Mouse (Mus musculus): ENCODE data around the gene Recql5.

The Recql5 gene

DNA sequence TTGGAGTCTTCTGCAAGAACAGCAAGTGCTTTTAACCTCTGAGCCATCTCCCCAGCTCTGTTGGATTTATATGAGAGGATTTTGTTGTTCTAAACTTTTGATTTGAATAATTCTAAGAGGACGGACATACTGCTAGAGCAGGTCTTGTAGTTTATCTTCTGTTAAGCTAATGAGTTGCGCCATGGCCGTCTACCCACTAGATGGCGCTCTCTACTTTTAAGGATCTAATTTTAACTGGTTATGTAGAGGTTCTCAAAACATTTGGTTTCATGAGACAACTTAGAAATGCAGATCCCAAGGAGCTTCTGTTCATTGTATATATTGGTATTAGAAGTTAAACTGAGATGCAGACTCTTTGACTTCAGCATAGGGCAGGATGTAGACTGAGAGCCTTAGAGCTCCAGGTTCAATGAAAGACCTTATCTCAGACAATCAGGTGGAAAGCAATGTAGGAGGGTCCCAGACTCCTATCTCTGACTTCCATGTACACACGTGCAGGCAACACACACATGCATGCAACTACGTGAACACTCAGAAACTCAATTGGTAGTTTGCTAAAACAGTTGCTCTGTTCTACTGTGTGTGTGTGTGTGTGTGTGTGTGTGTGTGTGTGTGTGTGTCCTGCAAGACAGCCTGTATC lies 6.5 kb upstream of the Recql5 start:
- peak; percentile 65 for DNase-seq

- DNase-seq, result no peak
Observed at GRCm38 (mm10) chr11:115933747-115934110, 452 bp upstream of the Recql5 start.

- no peak for DNase-seq
Observed at GRCm38 (mm10) chr11:115931235-115931634, 2.0 kb downstream of the Recql5 start.

DNA sequence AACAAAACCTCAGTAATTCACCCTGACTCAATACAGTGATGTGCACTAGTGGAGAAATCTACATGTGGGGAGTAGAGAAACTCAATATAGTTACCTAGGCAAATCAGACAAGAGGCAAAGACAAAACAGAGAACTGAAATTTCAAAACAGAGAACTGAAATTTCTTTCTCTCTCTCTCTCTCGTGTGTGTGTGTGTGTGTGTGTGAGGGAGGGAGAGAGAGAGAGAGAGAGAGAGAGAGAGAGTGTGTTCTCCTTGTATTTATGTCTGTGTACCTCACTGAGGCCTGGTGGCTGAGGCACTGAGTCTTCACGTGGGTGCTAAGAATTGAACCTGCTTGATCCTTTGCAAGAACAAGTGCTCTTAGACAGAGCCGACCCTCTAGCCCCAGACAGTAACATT lies 3.5 kb downstream of the Recql5 start:
- DNase-seq, result no peak

DNA sequence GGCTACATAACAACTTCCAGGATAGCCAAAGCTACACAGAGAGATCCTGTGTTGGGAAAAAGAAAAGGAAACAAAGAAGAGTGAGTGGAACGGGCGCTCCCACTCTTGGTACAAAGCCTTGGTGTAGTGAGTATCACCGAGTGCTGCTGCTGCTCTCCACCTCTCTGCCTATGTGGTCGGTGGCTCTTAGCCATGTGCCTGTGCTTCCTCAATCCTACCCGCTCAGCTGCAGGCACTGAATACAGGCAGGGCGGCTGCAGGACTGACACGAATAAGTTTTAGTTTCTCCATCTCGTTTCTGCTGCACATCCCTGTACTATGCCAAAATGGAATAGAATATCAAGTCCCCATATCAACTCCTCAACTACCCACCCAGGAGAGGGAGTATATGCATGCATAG lies 4.2 kb downstream of the Recql5 start:
- DNase-seq, result no peak

DNA sequence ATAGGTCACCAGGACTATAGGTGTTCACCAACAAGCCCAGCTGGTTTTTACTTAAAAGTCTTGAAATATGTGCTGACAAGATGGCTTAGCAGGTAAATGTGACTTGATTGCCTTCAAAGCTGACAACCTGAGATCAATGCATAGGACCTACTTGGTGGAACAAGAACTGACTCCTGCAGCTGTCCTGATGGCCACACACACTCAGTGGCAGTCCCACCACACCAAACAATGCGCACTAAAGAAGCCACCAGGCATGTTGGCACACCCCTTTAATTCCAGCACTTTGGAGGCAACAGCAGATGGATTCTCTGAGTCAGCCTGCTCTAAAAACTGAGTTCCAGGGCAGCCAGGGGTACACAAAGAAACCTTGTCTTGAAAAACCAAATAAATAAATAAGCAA lies 11.3 kb downstream of the Recql5 start:
- no peak for DNase-seq

GRCm38 (mm10) chr11:115920110-115920818 lies 13.0 kb downstream of the Recql5 start:
- no peak for DNase-seq

- no peak for DNase-seq
Observed at GRCm38 (mm10) chr11:115919073-115919472, 14.2 kb downstream of the Recql5 start.

DNA sequence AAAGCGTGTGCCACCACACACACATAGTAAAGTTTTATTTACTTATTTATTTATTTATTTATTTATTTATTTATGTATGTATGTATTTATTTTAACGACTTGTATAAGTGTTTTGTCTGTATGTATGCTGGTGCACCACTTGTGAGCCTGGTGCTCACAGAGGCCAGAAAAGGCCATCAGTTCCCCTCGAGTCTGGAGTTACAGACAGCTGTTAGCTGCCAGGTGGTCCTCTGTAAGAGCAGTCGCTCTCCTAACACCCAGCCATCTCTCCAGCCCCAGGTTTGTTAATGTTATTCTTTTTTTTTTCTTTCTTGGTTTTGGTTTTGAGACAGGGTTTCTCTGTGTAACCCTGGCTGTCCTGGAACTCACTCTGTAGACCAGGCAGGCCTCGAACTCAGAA lies 14.6 kb downstream of the Recql5 start:
- no peak for DNase-seq

DNA sequence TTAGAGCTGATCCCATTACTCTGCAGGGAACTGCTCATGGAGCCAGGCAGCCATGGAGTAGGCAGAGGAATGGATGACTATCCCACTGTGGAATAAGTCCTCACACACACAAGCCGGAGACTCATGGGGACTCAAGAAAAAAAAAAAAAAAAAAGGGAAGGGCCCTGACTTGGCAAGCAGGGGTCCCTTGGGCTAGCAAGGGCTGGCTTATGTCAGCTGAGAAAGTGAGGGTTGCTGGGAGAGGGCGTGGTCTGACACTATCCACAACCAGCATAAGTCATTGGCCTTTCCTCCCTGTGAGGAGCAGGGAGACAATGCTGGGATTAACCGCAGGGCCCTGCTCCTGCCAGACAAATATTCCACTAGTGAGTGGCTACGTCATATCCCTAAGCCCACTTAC lies 16.7 kb downstream of the Recql5 start:
- DNase-seq, result no peak

DNA sequence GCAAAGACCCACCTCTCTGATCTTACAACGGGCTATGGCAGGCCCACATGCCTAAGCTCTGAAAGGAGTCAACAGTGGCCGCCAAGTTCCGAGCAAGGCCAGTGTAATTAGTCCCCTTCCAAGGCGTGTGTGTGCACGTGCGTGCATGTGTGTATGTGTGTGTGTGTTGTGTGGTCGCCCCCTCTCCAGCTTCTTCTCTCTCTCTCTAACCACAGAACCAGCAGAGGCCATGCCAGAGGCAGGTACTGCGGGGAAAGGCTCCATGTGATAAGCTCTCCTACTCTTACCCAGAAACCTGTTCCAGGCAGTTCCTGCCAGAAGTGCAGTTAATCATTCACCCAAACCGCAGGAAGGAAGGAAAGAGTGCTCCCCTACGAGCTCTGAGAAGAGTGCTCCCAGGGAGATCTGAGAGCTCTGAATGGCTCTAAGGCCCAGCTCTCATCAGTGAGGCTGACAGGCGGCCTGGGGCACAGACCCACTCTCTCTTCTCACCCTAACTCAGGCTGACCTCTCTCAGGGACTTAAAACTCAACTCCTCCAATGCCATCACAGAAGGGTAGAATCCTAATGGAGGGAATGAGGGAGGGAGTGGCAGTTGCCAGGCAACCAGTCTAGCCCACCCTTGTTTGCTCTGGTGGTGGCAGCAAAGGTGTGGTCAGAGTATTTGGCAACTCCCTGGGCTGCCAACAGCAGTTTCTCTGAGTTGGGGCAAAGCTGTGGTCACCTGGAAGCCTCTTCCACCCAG lies 21.5 kb downstream of the Recql5 start, which contains the start of gene Smim6:
Gene Smim6 (plus strand): TSS at position 386 of the 745 bp plus-strand sequence.
- no peak for DNase-seq

GRCm38 (mm10) chr11:115911134-115911561 lies 22.1 kb downstream of the Recql5 start:
- DNase-seq, result no peak

- no peak for DNase-seq
Observed at GRCm38 (mm10) chr11:115906521-115906920, 26.8 kb downstream of the Recql5 start.

- DNase-seq, result no peak
Observed at GRCm38 (mm10) chr11:115906116-115906515, 27.2 kb downstream of the Recql5 start.

- DNase-seq, result peak; percentile 53
Observed at GRCm38 (mm10) chr11:115904956-115905790, 28.1 kb downstream of the Recql5 start.

DNA sequence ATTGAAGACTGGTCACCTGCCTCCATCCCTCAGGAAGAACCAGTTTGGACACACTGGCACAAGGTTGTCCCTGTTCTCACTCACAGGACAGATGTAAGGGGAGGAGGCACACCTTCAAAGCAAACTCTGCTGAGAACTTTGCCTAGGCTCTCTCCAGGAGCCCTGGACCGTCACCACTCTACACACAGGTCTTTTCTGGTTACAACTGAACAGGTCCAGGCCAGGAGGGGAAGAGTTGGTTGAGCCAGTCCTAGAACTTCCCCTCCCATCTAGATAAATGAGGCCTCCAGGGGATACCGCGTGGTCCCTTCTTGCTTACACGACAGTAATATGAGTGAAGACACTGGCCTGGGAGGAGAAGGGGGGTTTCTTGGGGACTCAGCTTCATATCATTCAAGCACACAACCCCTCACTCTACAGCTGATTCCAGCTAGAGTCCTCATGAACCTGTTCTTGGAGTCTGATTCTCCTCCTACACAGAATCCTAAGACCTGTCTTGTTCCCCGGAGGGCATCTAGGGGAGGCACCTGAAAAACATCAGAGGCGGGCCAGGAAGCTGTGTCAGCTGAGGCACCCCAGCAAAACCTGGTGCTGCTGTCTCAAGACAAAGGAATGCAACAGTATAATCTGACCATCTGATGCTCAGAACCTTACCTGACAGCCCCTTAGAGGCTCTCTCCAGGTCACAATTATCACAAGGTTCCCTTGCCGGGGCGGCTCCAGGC lies 28.9 kb downstream of the Recql5 start:
- DNase-seq, result no peak

- DNase-seq, result no peak
Observed at GRCm38 (mm10) chr11:115903384-115904230, 29.7 kb downstream of the Recql5 start.

- DNase-seq, result peak; percentile 51
Observed at GRCm38 (mm10) chr11:115902831-115903230, 30.4 kb downstream of the Recql5 start.

GRCm38 (mm10) chr11:115902177-115902576 lies 31.1 kb downstream of the Recql5 start:
- DNase-seq, result no peak

GRCm38 (mm10) chr11:115901338-115902161 lies 31.7 kb downstream of the Recql5 start:
- no peak for DNase-seq
